Mouse (Mus musculus) yolk sac, embryonic 10.5 days (tissue): ENCODE results near the gene Dennd2a.

Source experiments
- DNase-seq: peaks from one replicate; pipeline ENCODE4 v3.0.0-alpha.2; 2017; ENCODE audit warnings: low spot score

Dennd2a gene

GRCm38 (mm10) chr6:39515739-39516131, 41.9 kb downstream of the Dennd2a start:
- DNase-seq: no peak

GRCm38 (mm10) chr6:39515040-39515738, 42.5 kb downstream of the Dennd2a start:
- DNase-seq: no peak

- DNase-seq: no peak
These were observed 54.2 kb downstream of the Dennd2a start for GRCm38 (mm10) chr6:39503476-39503875.

GRCm38 (mm10) chr6:39497165-39497564, 60.5 kb downstream of the Dennd2a start:
- DNase-seq: no peak

- no peak for DNase-seq
These were observed 64.4 kb downstream of the Dennd2a start for GRCm38 (mm10) chr6:39493129-39493714.

- DNase-seq: no peak
These were observed 65.5 kb downstream of the Dennd2a start for GRCm38 (mm10) chr6:39492161-39492560.

- DNase-seq: no peak
These were observed 66.5 kb downstream of the Dennd2a start for GRCm38 (mm10) chr6:39491203-39491602.

- no peak for DNase-seq
These were observed 69.4 kb downstream of the Dennd2a start for GRCm38 (mm10) chr6:39488292-39488691.

- no peak for DNase-seq
These were observed 74.0 kb downstream of the Dennd2a start for GRCm38 (mm10) chr6:39483656-39484055.

GRCm38 (mm10) chr6:39478509-39479150, 79.0 kb downstream of the Dennd2a start:
- no peak for DNase-seq

- no peak for DNase-seq
These were observed 81.0 kb downstream of the Dennd2a start for GRCm38 (mm10) chr6:39476617-39477016.

- DNase-seq: peak; percentile 18
These were observed 83.2 kb downstream of the Dennd2a start for GRCm38 (mm10) chr6:39474424-39474823.

GRCm38 (mm10) chr6:39472837-39473236, 84.8 kb downstream of the Dennd2a start:
- peak; percentile 21 for DNase-seq

- no peak for DNase-seq
These were observed 85.4 kb downstream of the Dennd2a start for GRCm38 (mm10) chr6:39472271-39472670.

- no peak for DNase-seq
These were observed 87.6 kb downstream of the Dennd2a start for GRCm38 (mm10) chr6:39470076-39470475.

- DNase-seq: no peak
These were observed 88.2 kb downstream of the Dennd2a start for GRCm38 (mm10) chr6:39469427-39469826.

GRCm38 (mm10) chr6:39462621-39463538, 94.8 kb downstream of the Dennd2a start:
- DNase-seq: peak; percentile 58

GRCm38 (mm10) chr6:39460040-39460439, 97.6 kb downstream of the Dennd2a start:
- no peak for DNase-seq

- DNase-seq: no peak
These were observed 102.1 kb downstream of the Dennd2a start for GRCm38 (mm10) chr6:39455339-39456160.

GRCm38 (mm10) chr6:39454616-39455015, 103.1 kb downstream of the Dennd2a start:
- no peak for DNase-seq

- DNase-seq: no peak
These were observed 104.1 kb downstream of the Dennd2a start for GRCm38 (mm10) chr6:39453564-39453963.
